Mouse (Mus musculus) heart, postnatal 36 days (tissue): Measurements from ENCODE around the gene Ckap4. TPM values are rescaled to one million over a fixed set of nuclear protein-coding genes. Genes with fewer than 3 reads are reported as not detected.
"Not testable (repeated sequence)": the region's sequence is repeated elsewhere in the genome, so short reads cannot be mapped to it uniquely, and the experiment has no call there.

ENCODE experiments used
- DNase-seq, 2 experiments: peaks; one replicate each; pipeline ENCODE4 v3.0.0; 2021 to 2022
- intact Hi-C: fragments of 180-260 bp; cut with DNase I; formaldehyde crosslinking; loops from one replicate; pipeline ENCODE4 v1.15.1; 2025
- total RNA-seq, 2 experiments: library from RNA; stranded (reverse); gene quantifications; 2 replicates each; pipeline ENCODE4 v1.2.3; 2021

Ckap4 gene
- total RNA-seq, 2 experiments from 2014 or later: 28.4 to 32.0 TPM

GRCm38 (mm10) chr10:84515512-84515950, 18.3 kb downstream of the Ckap4 start:
- intact Hi-C loops: loop anchor here (2.0 to 10.0 kb wide), 5 partner anchors 42 to 697 kb away; partner anchors contain the start of gene Polr3b
- DNase-seq: peak; percentile 76 to 81

GRCm38 (mm10) chr10:84514038-84514578, 19.8 kb downstream of the Ckap4 start:
- intact Hi-C loops: loop anchor here (2.0 to 10.0 kb wide), 3 partner anchors 109 to 695 kb away; partner anchors contain the start of gene Polr3b

GRCm38 (mm10) chr10:84512766-84513165, 21.1 kb downstream of the Ckap4 start:
- intact Hi-C loops: loop anchor here (10.0 kb wide), 1 partner anchor 192 kb away; no protein-coding TSS in a partner anchor
- no peak for DNase-seq

More at GRCm38 (mm10) chr10:84514038-84514578, 19.8 kb downstream of the Ckap4 start:
- DNase-seq: peak; percentile 70 to 77

GRCm38 (mm10) chr10:84508603-84509002, 25.3 kb downstream of the Ckap4 start:
- DNase-seq: no peak
- intact Hi-C loops: no loop called here

GRCm38 (mm10) chr10:84498867-84499266, 35.0 kb downstream of the Ckap4 start:
- intact Hi-C loops: no loop called here
- no peak for DNase-seq

GRCm38 (mm10) chr10:84496805-84497204, 37.1 kb downstream of the Ckap4 start:
- no peak for DNase-seq
- intact Hi-C loops: no loop called here

GRCm38 (mm10) chr10:84494432-84494831, 39.4 kb downstream of the Ckap4 start:
- intact Hi-C loops: no loop called here
- no peak for DNase-seq

- intact Hi-C loops: no loop called here
Observed at GRCm38 (mm10) chr10:84490115-84490514, 43.7 kb downstream of the Ckap4 start.

GRCm38 (mm10) chr10:84488315-84488714, 45.5 kb downstream of the Ckap4 start:
- peak; percentile 41 to 65 for DNase-seq
- intact Hi-C loops: no loop called here

More at GRCm38 (mm10) chr10:84490115-84490514, 43.7 kb downstream of the Ckap4 start:
- DNase-seq: no peak

GRCm38 (mm10) chr10:84484661-84485060, 49.2 kb downstream of the Ckap4 start:
- DNase-seq: no peak
- intact Hi-C loops: no loop called here

- intact Hi-C loops: no loop called here
- no peak for DNase-seq
Observed at GRCm38 (mm10) chr10:84483553-84483952, 50.3 kb downstream of the Ckap4 start.

GRCm38 (mm10) chr10:84483069-84483468, 50.8 kb downstream of the Ckap4 start:
- intact Hi-C loops: no loop called here
- DNase-seq: no peak

GRCm38 (mm10) chr10:84482418-84482817, 51.4 kb downstream of the Ckap4 start:
- intact Hi-C loops, DNase-seq: not testable (repeated sequence)

- intact Hi-C loops: no loop called here
- no peak for DNase-seq
Observed at GRCm38 (mm10) chr10:84481327-84481671, 52.6 kb downstream of the Ckap4 start.

GRCm38 (mm10) chr10:84480667-84481326, 53.1 kb downstream of the Ckap4 start:
- peak; percentile 45 to 53 for DNase-seq
- intact Hi-C loops: no loop called here

- intact Hi-C loops: no loop called here
- no peak for DNase-seq
Observed at GRCm38 (mm10) chr10:84480146-84480545, 53.7 kb downstream of the Ckap4 start.

- intact Hi-C loops: no loop called here
- no peak for DNase-seq
Observed at GRCm38 (mm10) chr10:84477613-84478076, 56.2 kb downstream of the Ckap4 start.

- DNase-seq: no peak
- intact Hi-C loops: no loop called here
Observed at GRCm38 (mm10) chr10:84477045-84477612, 56.7 kb downstream of the Ckap4 start.
